Mouse (Mus musculus): ENCODE measurements around the gene Bpifc. TPM values are rescaled to one million over a fixed set of nuclear protein-coding genes. Genes with fewer than 3 reads are reported as not detected.

Gene Bpifc
- polyA plus RNA-seq, 1 experiment from 2014 or later: 0.14 TPM

- TF ChIP-seq EP300 (IDR thresholded peaks at IDR 0.05): no peak
- TF ChIP-seq CTCF (IDR thresholded peaks at IDR 0.05): no peak
- DNase-seq (ENCODE audit: low spot score): no peak
- H3K4me3 ChIP-seq (ENCODE audit: low read depth, low read length): no peak overlapping the region
- no peak overlapping the region for H3K9ac ChIP-seq (replicated peaks; ENCODE audit: low read depth)
- WGBS: 40% methylated on average over 11 of the region's 11 CpGs
- peaks cover 5% of the 10 kb centered on the region; the same call in 1 of the 2 replicates for H3K27me3 ChIP-seq (replicated peaks; ENCODE audit: insufficient read depth, low read length)
- no peaks in the 10 kb centered on the region for H3K36me3 ChIP-seq (ENCODE audit: insufficient read depth, low read length)
- ATAC-seq: no peak
- no peak overlapping the region for H3K4me2 ChIP-seq (replicated peaks; ENCODE audit: low read depth, low read length)
- no peaks in the 10 kb centered on the region; the same call in 1 of the 2 replicates for H3K4me1 ChIP-seq (ENCODE audit: insufficient read depth, low read depth, low read length)
- H3K27ac ChIP-seq (ENCODE audit: low read length): no peak overlapping the region
- H3K9me3 ChIP-seq (ENCODE audit: low read length): no peaks in the 10 kb centered on the region
These were observed 82.5 kb downstream of the Bpifc start for GRCm38 (mm10) chr10:85929208-85929591.

GRCm38 (mm10) chr10:85928499-85929207 is 83.0 kb downstream of the Bpifc start:
- TF ChIP-seq EP300 (IDR thresholded peaks at IDR 0.05): no peak
- peak; percentile 66 for TF ChIP-seq CTCF (IDR thresholded peaks at IDR 0.05)
- no peak overlapping the region for H3K27ac ChIP-seq (ENCODE audit: low read length)
- H3K4me1 ChIP-seq (ENCODE audit: insufficient read depth, low read depth, low read length): no peaks in the 10 kb centered on the region; the same call in 1 of the 2 replicates
- 5% methylated on average over 61 of the region's 63 CpGs for WGBS
- H3K4me3 ChIP-seq (ENCODE audit: low read depth, low read length): peak overlapping the region; percentile 49
- peaks cover 5% of the 10 kb centered on the region; the same call in 1 of the 2 replicates for H3K27me3 ChIP-seq (replicated peaks; ENCODE audit: insufficient read depth, low read length)
- H3K4me2 ChIP-seq (replicated peaks; ENCODE audit: low read depth, low read length): peak overlapping the region; percentile 95
- no peaks in the 10 kb centered on the region for H3K36me3 ChIP-seq (ENCODE audit: insufficient read depth, low read length)
- DNase-seq (ENCODE audit: low spot score) (peak; percentile 77), ATAC-seq (peak; percentile 85)
- H3K9ac ChIP-seq (replicated peaks; ENCODE audit: low read depth): no peak overlapping the region
- no peaks in the 10 kb centered on the region for H3K9me3 ChIP-seq (ENCODE audit: low read length)

- ATAC-seq (no peak; the same call in 1 of the 2 replicates), DNase-seq (ENCODE audit: low spot score) (peak; percentile 22)
- no peaks in the 10 kb centered on the region for H3K9me3 ChIP-seq (ENCODE audit: low read length)
- H3K27me3 ChIP-seq (replicated peaks; ENCODE audit: insufficient read depth, low read length): peaks cover 5% of the 10 kb centered on the region; the same call in 1 of the 2 replicates
- H3K4me2 ChIP-seq (replicated peaks; ENCODE audit: low read depth, low read length): peak within 1 kb of the TSS; percentile 95
- H3K9ac ChIP-seq (replicated peaks; ENCODE audit: low read depth): no peak within 1 kb of the TSS
- no peak within 1 kb of the TSS for H3K27ac ChIP-seq (ENCODE audit: low read length)
- peak within 1 kb of the TSS; percentile 49 for H3K4me3 ChIP-seq (ENCODE audit: low read depth, low read length)
- WGBS: under 1% methylated on average over 23 of the region's 23 CpGs
- TF ChIP-seq CTCF (IDR thresholded peaks at IDR 0.05): peak; percentile 7; the same call in 1 of the 2 replicates
- no peak for TF ChIP-seq EP300 (IDR thresholded peaks at IDR 0.05)
- no peaks in the 10 kb centered on the region; the same call in 1 of the 2 replicates for H3K4me1 ChIP-seq (ENCODE audit: insufficient read depth, low read depth, low read length)
- H3K36me3 ChIP-seq (ENCODE audit: insufficient read depth, low read length): no peaks in the 10 kb centered on the region
These were observed 83.8 kb downstream of the Bpifc start, which contains the start of gene Ascl4 for GRCm38 (mm10) chr10:85927676-85928445. Gene Ascl4, plus strand, starts transcription at chr10:85927681.

GRCm38 (mm10) chr10:85916498-85917309 is 95.0 kb downstream of the Bpifc start, which contains the start of gene Prdm4:
Gene Prdm4, minus strand, starts transcription at chr10:85917142.
- Histone ChIP-seq H3K9ac (replicated peaks; ENCODE audit: low read depth) (peak within 1 kb of the TSS; percentile 83), H3K27me3 (replicated peaks; ENCODE audit: insufficient read depth, low read length) (no peaks in the 10 kb centered on the region), H3K4me3 (ENCODE audit: low read depth, low read length) (peak within 1 kb of the TSS; percentile 92), H3K27ac (ENCODE audit: low read length) (peak within 1 kb of the TSS; percentile 92), H3K36me3 (ENCODE audit: insufficient read depth, low read length) (peaks cover 12% of the 10 kb centered on the region; the same call in 1 of the 2 replicates), H3K4me2 (replicated peaks; ENCODE audit: low read depth, low read length) (peak within 1 kb of the TSS; percentile 83), H3K9me3 (ENCODE audit: low read length) (no peaks in the 10 kb centered on the region), H3K4me1 (ENCODE audit: insufficient read depth, low read depth, low read length) (no peaks in the 10 kb centered on the region)
- DNase-seq (ENCODE audit: low spot score) (peak; percentile 99), ATAC-seq (peak; percentile 99)
- TF ChIP-seq EP300 (IDR thresholded peaks at IDR 0.05): no peak
- TF ChIP-seq CTCF (IDR thresholded peaks at IDR 0.05): peak; percentile 61
- WGBS: under 1% methylated on average over 56 of the region's 90 CpGs

Other genes with a start within 250 kb of the Bpifc start
- 34.0 and 37.0 TPM in 2 replicates for gene Pwp1, start 182.4 kb downstream of the Bpifc start, polyA plus RNA-seq (2015; fragmentation: Nextera tagmentation; extraction: Ambion mirVana)
- gene Prdm4, start 94.8 kb downstream of the Bpifc start, polyA plus RNA-seq (2015; fragmentation: Nextera tagmentation; extraction: Ambion mirVana): 6.5 and 6.7 TPM in 2 replicates
- gene Ascl4, start 84.2 kb downstream of the Bpifc start, polyA plus RNA-seq (2015; fragmentation: Nextera tagmentation; extraction: Ambion mirVana): 0.06 and 0.27 TPM in 2 replicates
- 99.9 and 100 TPM in 2 replicates for gene Rtcb, start 54.1 kb downstream of the Bpifc start, polyA plus RNA-seq (2015; fragmentation: Nextera tagmentation; extraction: Ambion mirVana)
- gene Fbxo7, start 10.1 kb upstream of the Bpifc start, polyA plus RNA-seq (2015; fragmentation: Nextera tagmentation; extraction: Ambion mirVana): 20.2 and 22.3 TPM in 2 replicates

Data from lung, postnatal 0 days (tissue).